Mouse (Mus musculus) cerebral cortex, adult 2 months (tissue): Measurements from ENCODE around the gene Pacs2.

ENCODE experiments used
- WGBS: fragments of 180-500 bp; shearing (Covaris S2); methylation state at CpG from one replicate; pipeline ENCODE4 v1.1.7; 2018; 5-methylcytosine and 5-hydroxymethylcytosine counted together

Pacs2 gene

GRCm38 (mm10) chr12:113013604-113014558, at the start of gene Pacs2:
Gene Pacs2 (plus strand): TSS chr12:113014508.
- 2% methylated on average over 59 of the region's 85 CpGs for WGBS

GRCm38 (mm10) chr12:112965783-112966182, 48.5 kb upstream of the Pacs2 start:
- WGBS = 71% methylated on average over 13 of the region's 13 CpGs

- 87% methylated on average over 8 of the region's 8 CpGs for WGBS
Observed at GRCm38 (mm10) chr12:112968943-112969342, 45.4 kb upstream of the Pacs2 start.

GRCm38 (mm10) chr12:112969616-112970015, 44.7 kb upstream of the Pacs2 start:
- 92% methylated on average over 6 of the region's 6 CpGs for WGBS

- 79% methylated on average over 9 of the region's 9 CpGs for WGBS
Observed at GRCm38 (mm10) chr12:112974736-112975135, 39.6 kb upstream of the Pacs2 start.

- WGBS = under 1% methylated on average over 73 of the region's 80 CpGs
Observed at GRCm38 (mm10) chr12:112976371-112977073, 37.8 kb upstream of the Pacs2 start, which contains the start of gene Btbd6. Gene Btbd6 (plus strand): TSS chr12:112976482.

GRCm38 (mm10) chr12:112977156-112977555, 37.2 kb upstream of the Pacs2 start:
- WGBS = 33% methylated on average over 12 of the region's 12 CpGs

- 17% methylated on average over 2 of the region's 2 CpGs for WGBS
Observed at GRCm38 (mm10) chr12:112982031-112982430, 32.3 kb upstream of the Pacs2 start.

- 95% methylated on average over 6 of the region's 6 CpGs for WGBS
Observed at GRCm38 (mm10) chr12:112985346-112985745, 29.0 kb upstream of the Pacs2 start.

GRCm38 (mm10) chr12:112987877-112988276, 26.4 kb upstream of the Pacs2 start:
- 65% methylated on average over 6 of the region's 6 CpGs for WGBS

- 78% methylated on average over 5 of the region's 5 CpGs for WGBS
Observed at GRCm38 (mm10) chr12:112990706-112991405, 23.5 kb upstream of the Pacs2 start.

GRCm38 (mm10) chr12:112991444-112991843, 22.9 kb upstream of the Pacs2 start:
- 76% methylated on average over 2 of the region's 2 CpGs for WGBS

GRCm38 (mm10) chr12:112994153-112994552, 20.2 kb upstream of the Pacs2 start:
- 64% methylated on average over 4 of the region's 4 CpGs for WGBS

GRCm38 (mm10) chr12:112999569-113000293, 14.6 kb upstream of the Pacs2 start:
- WGBS = under 1% methylated on average over 56 of the region's 56 CpGs

- under 1% methylated on average over 96 of the region's 96 CpGs for WGBS
Observed at GRCm38 (mm10) chr12:113000294-113001132, 13.8 kb upstream of the Pacs2 start, which contains the start of gene Brf1. Gene Brf1 (minus strand): TSS chr12:113000704.

- WGBS = 7% methylated on average over 5 of the region's 5 CpGs
Observed at GRCm38 (mm10) chr12:113001133-113001474, 13.2 kb upstream of the Pacs2 start.

GRCm38 (mm10) chr12:113002667-113003066, 11.6 kb upstream of the Pacs2 start:
- 50% methylated on average over 2 of the region's 2 CpGs for WGBS

- WGBS = 89% methylated on average over 8 of the region's 8 CpGs
Observed at GRCm38 (mm10) chr12:113004011-113004410, 10.3 kb upstream of the Pacs2 start.

GRCm38 (mm10) chr12:113004993-113005392, 9.3 kb upstream of the Pacs2 start:
- 28% methylated on average over 4 of the region's 4 CpGs for WGBS

- WGBS = 68% methylated on average over 6 of the region's 6 CpGs
Observed at GRCm38 (mm10) chr12:113011702-113012360, 2.5 kb upstream of the Pacs2 start.
